Mouse (Mus musculus) neural tube, embryonic 10.5 days (tissue): ENCODE results near the gene Cadm3.

Experiments
- DNase-seq: peaks from one replicate; pipeline ENCODE4 v3.0.0-alpha.2; 2017; ENCODE audit warnings: low spot score; ENCODE audit errors: extremely low spot score

Cadm3 gene

GRCm38 (mm10) chr1:173359590-173360290 is 7.8 kb downstream of the Cadm3 start:
- no peak for DNase-seq

- no peak for DNase-seq
Observed at GRCm38 (mm10) chr1:173357799-173358198, 9.7 kb downstream of the Cadm3 start.

GRCm38 (mm10) chr1:173356699-173357098 is 10.8 kb downstream of the Cadm3 start:
- DNase-seq, result no peak

- DNase-seq, result no peak
Observed at GRCm38 (mm10) chr1:173355107-173355846, 12.2 kb downstream of the Cadm3 start.

GRCm38 (mm10) chr1:173350372-173350957 is 17.0 kb downstream of the Cadm3 start, which contains the start of gene Aim2:
Gene Aim2 (plus strand): TSS chr1:173350879.
- DNase-seq, result no peak

GRCm38 (mm10) chr1:173349946-173350345 is 17.5 kb downstream of the Cadm3 start:
- DNase-seq, result peak; percentile 67

GRCm38 (mm10) chr1:173349192-173349591 is 18.3 kb downstream of the Cadm3 start:
- no peak for DNase-seq

GRCm38 (mm10) chr1:173348527-173348926 is 19.0 kb downstream of the Cadm3 start:
- DNase-seq, result no peak

GRCm38 (mm10) chr1:173345112-173345511 is 22.4 kb downstream of the Cadm3 start:
- DNase-seq, result no peak

- DNase-seq, result no peak
Observed at GRCm38 (mm10) chr1:173343934-173344333, 23.6 kb downstream of the Cadm3 start.

GRCm38 (mm10) chr1:173342425-173342824 is 25.1 kb downstream of the Cadm3 start:
- DNase-seq, result no peak

GRCm38 (mm10) chr1:173339543-173339942 is 28.0 kb downstream of the Cadm3 start:
- peak; percentile 74 for DNase-seq

GRCm38 (mm10) chr1:173337008-173337407 is 30.5 kb downstream of the Cadm3 start:
- DNase-seq, result no peak

GRCm38 (mm10) chr1:173335903-173336302 is 31.6 kb downstream of the Cadm3 start:
- DNase-seq, result no peak

GRCm38 (mm10) chr1:173333312-173334253 is 33.9 kb downstream of the Cadm3 start, which contains the start of gene Ackr1:
Gene Ackr1 (minus strand): TSS chr1:173333750.
- no peak for DNase-seq

GRCm38 (mm10) chr1:173332418-173332817 is 35.1 kb downstream of the Cadm3 start:
- DNase-seq, result no peak

- no peak for DNase-seq
Observed at GRCm38 (mm10) chr1:173329743-173330142, 37.8 kb downstream of the Cadm3 start.

- no peak for DNase-seq
Observed at GRCm38 (mm10) chr1:173329185-173329584, 38.3 kb downstream of the Cadm3 start.

GRCm38 (mm10) chr1:173328446-173328845 is 39.0 kb downstream of the Cadm3 start:
- DNase-seq, result no peak

- no peak for DNase-seq
Observed at GRCm38 (mm10) chr1:173326552-173326951, 40.9 kb downstream of the Cadm3 start.

- DNase-seq, result no peak
Observed at GRCm38 (mm10) chr1:173325395-173325794, 42.1 kb downstream of the Cadm3 start.
